Mouse (Mus musculus) layer of hippocampus, adult 9-10 months (tissue): ENCODE measurements around the gene Myo1f.

Source experiments
- DNase-seq: peaks from one replicate; pipeline ENCODE4 v3.0.0; 2022; ENCODE audit warnings: low spot score

The Myo1f gene

DNA sequence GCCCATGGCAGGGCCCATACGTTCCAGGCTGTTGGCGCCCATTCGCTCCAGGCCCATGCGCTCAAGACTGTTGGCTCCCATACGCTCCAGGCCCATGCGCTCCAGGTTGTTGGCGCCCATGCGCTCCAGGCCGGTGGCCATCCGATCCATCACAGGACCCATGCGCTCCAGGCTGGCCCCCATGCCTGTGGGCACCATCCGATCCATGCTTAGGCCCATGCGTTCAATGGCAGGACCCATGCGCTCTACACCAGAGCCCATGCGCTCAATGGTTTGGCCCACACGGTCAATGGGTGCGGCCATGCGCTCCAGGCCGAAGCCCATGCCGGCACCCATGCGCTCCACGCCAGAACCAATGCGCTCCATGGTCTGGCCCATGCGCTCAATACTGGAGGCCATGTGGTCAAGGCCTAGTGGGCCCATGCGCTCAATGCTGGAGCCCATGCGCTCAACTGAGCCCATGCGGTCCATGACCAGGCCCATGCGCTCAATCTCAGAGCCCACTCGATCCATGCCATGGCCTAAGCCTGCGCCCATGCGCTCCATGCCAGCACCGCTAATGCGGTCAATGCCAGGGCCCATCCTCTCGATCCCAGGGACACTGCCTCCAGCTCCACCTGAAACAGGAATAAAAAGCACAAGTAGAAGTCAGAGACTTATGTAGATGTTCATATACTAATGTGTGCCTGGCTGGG, 94.4 kb downstream of the Myo1f start:
- no peak for DNase-seq
